Mouse (Mus musculus) testis, adult 2 months (tissue): Measurements from ENCODE around the gene Cwc22. TPM values are rescaled to one million over a fixed set of nuclear protein-coding genes. Genes with fewer than 3 reads are reported as not detected.

Source experiments
- H3K27ac ChIP-seq: fragments of 200-500 bp; 2 replicates; pipeline ENCODE4 v1.5.1; 2012; ENCODE audit warnings: low read depth, low read length; ENCODE audit not compliant: control insufficient read depth, insufficient read depth
- H3K27me3 ChIP-seq: fragments of 200-500 bp; 2 replicates; pipeline ENCODE4 v1.6.1; 2012; ENCODE audit warnings: mild to moderate bottlenecking, low read length, moderate library complexity; ENCODE audit not compliant: control insufficient read depth, insufficient read depth
- H3K36me3 ChIP-seq: fragments of 200-500 bp; 2 replicates; pipeline ENCODE4 v1.6.1; 2012; ENCODE audit warnings: mild to moderate bottlenecking, low read length; ENCODE audit not compliant: control insufficient read depth, insufficient read depth
- H3K4me1 ChIP-seq: fragments of 200-500 bp; 2 replicates; pipeline ENCODE4 v1.6.1; 2012; ENCODE audit warnings: low read length; ENCODE audit not compliant: control insufficient read depth, insufficient read depth
- H3K4me3 ChIP-seq: fragments of 200-500 bp; 2 replicates; pipeline ENCODE4 v1.5.1; 2012; ENCODE audit warnings: low read depth, mild to moderate bottlenecking, low read length, moderate library complexity, mixed read lengths; ENCODE audit not compliant: control insufficient read depth
- CTCF ChIP-seq: fragments of 200-500 bp; IDR thresholded peaks from 2 replicates; pipeline ENCODE4 v1.5.1; 2012; ENCODE audit warnings: low read depth, mild to moderate bottlenecking, inconsistent platforms, low read length, moderate library complexity; ENCODE audit not compliant: control insufficient read depth, insufficient read depth, insufficient replicate concordance
- POLR2A ChIP-seq: fragments of 200-500 bp; IDR thresholded peaks from 2 replicates; pipeline ENCODE4 v1.6.1; 2012; ENCODE audit warnings: low read depth, mild to moderate bottlenecking, inconsistent platforms, low read length, moderate library complexity; ENCODE audit not compliant: control insufficient read depth
- polyA plus RNA-seq: library from polyadenylated mRNA; depleted of rRNA; stranded (reverse); fragments of >200 nt; gene quantifications from 2 replicates; pipeline ENCODE4 v1.2.3, GENCODE M21; 2012; rRNA removed

The Cwc22 gene
- polyA plus RNA-seq, 1 experiment: 3.5 TPM

DNA sequence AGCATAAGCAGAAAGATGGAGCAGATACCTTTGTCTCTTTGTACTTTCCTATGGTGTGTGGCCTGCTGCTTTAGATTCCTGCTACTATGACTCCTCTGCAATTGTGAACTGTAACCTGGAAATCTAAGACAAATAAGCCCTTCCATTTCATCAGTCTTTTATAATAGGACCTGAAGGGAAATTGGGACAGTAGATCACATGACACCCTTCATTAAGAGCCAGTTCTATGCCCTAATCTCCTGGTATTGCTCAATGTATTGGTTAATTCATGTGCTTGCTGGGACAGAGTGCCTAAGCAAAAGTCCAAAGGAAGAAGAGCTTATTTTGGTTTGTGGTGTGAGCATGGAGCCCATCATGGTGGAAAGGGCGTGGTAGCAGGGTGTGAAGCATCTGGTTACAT, 107.5 kb downstream of the Cwc22 start:
- Histone ChIP-seq H3K27me3 (no peaks in the 10 kb centered on the region), H3K4me3 (no peak overlapping the region), H3K4me1 (peaks cover 4% of the 10 kb centered on the region), H3K36me3 (no peaks in the 10 kb centered on the region), H3K27ac (no peak overlapping the region)
- TF ChIP-seq POLR2A (no peak), CTCF (no peak)

DNA sequence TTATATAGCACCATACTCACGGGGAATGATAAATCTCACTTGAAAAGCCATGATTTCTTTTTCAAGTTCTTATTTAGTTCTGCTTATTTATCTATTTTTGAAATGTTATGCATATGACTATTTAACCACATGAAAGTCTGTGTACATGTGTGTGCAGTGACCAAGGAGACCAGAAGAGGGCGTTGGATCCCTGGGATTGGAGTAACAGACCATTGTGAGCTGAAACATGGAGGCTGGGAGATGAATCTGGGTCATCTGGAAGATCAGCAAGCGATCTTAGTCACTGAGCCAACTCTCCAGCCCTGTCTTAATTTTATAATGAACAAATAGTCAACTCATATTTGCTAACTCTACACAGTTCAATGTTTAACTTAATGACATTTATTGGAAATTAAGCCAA, 110.4 kb downstream of the Cwc22 start:
- Histone ChIP-seq H3K27ac (no peak overlapping the region), H3K4me3 (no peak overlapping the region), H3K36me3 (no peaks in the 10 kb centered on the region), H3K4me1 (peaks cover 4% of the 10 kb centered on the region), H3K27me3 (no peaks in the 10 kb centered on the region)
- TF ChIP-seq POLR2A: no peak
- no peak for TF ChIP-seq CTCF

Other genes with a start within 250 kb of the Cwc22 start
- gene Zfp385b, start 126.7 kb downstream of the Cwc22 start, polyA plus RNA-seq: 8.1 and 8.8 TPM in 2 replicates